Mouse (Mus musculus) forebrain, embryonic 14.5 days (tissue): Measurements from ENCODE around the gene Rptor. TPM values are rescaled to one million over a fixed set of nuclear protein-coding genes. Genes with fewer than 3 reads are reported as not detected.
A peak's percentile ranks its signal among the peaks of the same experiment; 100 is the strongest.

Experiments used
- ATAC-seq: fragments of 200-750 bp; cut with Nextera tagmentation; 2 replicates; pipeline ENCODE4 v1.8.0; 2017; ENCODE audit warnings: mild to moderate bottlenecking, moderate library complexity
- DNase-seq: peaks from one replicate; pipeline ENCODE4 v3.0.0-alpha.2; 2015; ENCODE audit warnings: low spot score
- H3K27ac ChIP-seq: fragments of 300-500 bp; sonication (generic); 2 replicates; pipeline ENCODE4 v1.5.1; 2014; ENCODE audit warnings: low read depth, mild to moderate bottlenecking, control low read depth, low read length, moderate library complexity
- H3K27me3 ChIP-seq: fragments of 300-500 bp; sonication (generic); replicated peaks from 2 replicates; pipeline ENCODE4 v1.6.1; 2014; ENCODE audit warnings: low read length, control low read depth, mixed read lengths; ENCODE audit not compliant: control insufficient read depth, insufficient read depth
- H3K36me3 ChIP-seq: fragments of 300-500 bp; sonication (generic); 2 replicates; pipeline ENCODE4 v1.6.1; 2014; ENCODE audit warnings: low read length, control low read depth; ENCODE audit not compliant: control insufficient read depth, insufficient read depth
- H3K4me1 ChIP-seq: fragments of 300-500 bp; sonication (generic); 2 replicates; pipeline ENCODE4 v1.6.1; 2014; ENCODE audit warnings: antibody characterized with exemption, low read length, control low read depth; ENCODE audit not compliant: control insufficient read depth, insufficient read depth
- H3K4me2 ChIP-seq: fragments of 300-500 bp; sonication (generic); 2 replicates; pipeline ENCODE4 v1.6.1; 2014; ENCODE audit warnings: mild to moderate bottlenecking, control low read depth, low read length
- H3K4me3 ChIP-seq: fragments of 300-500 bp; sonication (generic); 2 replicates; pipeline ENCODE4 v1.5.1; 2014; ENCODE audit warnings: low read depth, low read length, control low read depth
- H3K9ac ChIP-seq: fragments of 300-500 bp; sonication (generic); 2 replicates; pipeline ENCODE4 v1.6.1; 2014; ENCODE audit warnings: mild to moderate bottlenecking, low read length, control low read depth, moderate library complexity
- H3K9me3 ChIP-seq: fragments of 300-500 bp; sonication (generic); replicated peaks from 2 replicates; pipeline ENCODE4 v1.6.1; 2016; ENCODE audit warnings: low read length, control low read depth, mixed read lengths; ENCODE audit not compliant: control insufficient read depth
- WGBS: fragments of 180-500 bp; shearing (Covaris S2); extraction: QIAGEN DNeasy Blood & Tissue Kit; methylation state at CpG from one replicate; pipeline ENCODE4 v1.1.7; 2014; 5-methylcytosine and 5-hydroxymethylcytosine counted together
- polyA plus RNA-seq: library from polyadenylated mRNA; unstranded; fragments of >200 nt; fragmentation: Nextera tagmentation; extraction: Ambion mirVana; gene quantifications from 2 replicates; pipeline ENCODE4 v1.2.1, GENCODE M21; 2014

Gene Rptor
- polyA plus RNA-seq, 1 experiment from 2014 or later = 7.0 TPM

- WGBS = 71% methylated on average over 2 of the region's 2 CpGs
- H3K4me2 ChIP-seq = no peak overlapping the region
- DNase-seq (no peak), ATAC-seq (no peak)
- no peak overlapping the region for H3K9ac ChIP-seq
- no peaks in the 10 kb centered on the region for H3K36me3 ChIP-seq
- no peaks in the 10 kb centered on the region for H3K9me3 ChIP-seq
- peaks cover 17% of the 10 kb centered on the region for H3K4me1 ChIP-seq
- no peaks in the 10 kb centered on the region for H3K27me3 ChIP-seq
- no peak overlapping the region for H3K27ac ChIP-seq
- H3K4me3 ChIP-seq = no peak overlapping the region
Observed at GRCm38 (mm10) chr11:119735152-119735551, 132.4 kb downstream of the Rptor start.

GRCm38 (mm10) chr11:119738990-119739846 lies 136.5 kb downstream of the Rptor start:
- Histone ChIP-seq H3K9ac (no peak overlapping the region), H3K27ac (peak overlapping the region; percentile 74), H3K9me3 (no peaks in the 10 kb centered on the region), H3K27me3 (no peaks in the 10 kb centered on the region), H3K4me1 (peaks cover 17% of the 10 kb centered on the region), H3K4me2 (no peak overlapping the region), H3K36me3 (no peaks in the 10 kb centered on the region), H3K4me3 (no peak overlapping the region)
- ATAC-seq = peak; percentile 85
- DNase-seq = peak; percentile 83
- 18% methylated on average over 7 of the region's 7 CpGs for WGBS

DNA sequence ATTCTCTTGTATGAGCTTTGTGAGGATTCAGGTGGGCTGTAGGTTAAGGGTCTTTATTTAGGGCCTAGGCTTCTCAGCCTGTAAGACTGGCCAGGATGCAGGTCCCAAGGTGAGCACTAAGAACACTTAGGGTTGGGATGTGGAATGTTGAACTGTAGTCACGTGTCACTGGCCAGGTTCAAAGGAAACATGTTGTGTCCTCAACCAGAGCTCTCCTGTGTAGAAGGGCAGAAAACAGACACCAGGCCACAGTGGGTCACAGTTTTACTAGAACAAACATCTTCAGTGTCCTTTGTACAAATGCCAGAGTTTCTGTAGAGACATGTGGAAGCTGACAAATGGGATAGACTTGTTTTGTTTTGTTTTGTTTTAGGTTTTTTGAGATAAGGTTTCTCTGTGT lies 138.7 kb downstream of the Rptor start:
- no peak overlapping the region for H3K27ac ChIP-seq
- no peaks in the 10 kb centered on the region for H3K27me3 ChIP-seq
- DNase-seq (no peak), ATAC-seq (no peak)
- 88% methylated on average over 1 of the region's 1 CpGs for WGBS
- no peak overlapping the region for H3K9ac ChIP-seq
- H3K4me2 ChIP-seq = no peak overlapping the region
- H3K9me3 ChIP-seq = no peaks in the 10 kb centered on the region
- peaks cover 22% of the 10 kb centered on the region for H3K4me1 ChIP-seq
- no peak overlapping the region for H3K4me3 ChIP-seq
- H3K36me3 ChIP-seq = no peaks in the 10 kb centered on the region

DNA sequence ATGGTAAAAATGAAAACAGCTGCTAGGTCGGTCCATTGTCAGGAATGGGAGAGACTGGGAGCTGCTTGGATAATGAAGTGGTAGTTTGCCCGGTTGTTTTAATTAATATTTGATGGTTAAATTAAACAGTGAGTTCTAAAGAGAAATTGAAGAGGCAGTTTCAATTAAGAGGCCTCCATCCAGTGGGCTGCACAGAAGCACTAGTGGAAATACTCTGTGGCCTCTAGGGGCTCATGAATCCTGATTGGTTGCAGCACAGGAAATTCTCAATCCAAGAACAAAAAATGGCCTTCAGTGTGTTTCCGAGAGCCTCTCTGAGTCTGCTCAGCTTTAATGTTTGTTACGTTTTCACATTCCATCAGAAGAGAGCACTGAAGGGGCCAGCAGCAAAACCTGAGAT lies 141.7 kb downstream of the Rptor start:
- Histone ChIP-seq H3K9ac (no peak overlapping the region), H3K27ac (no peak overlapping the region), H3K4me2 (no peak overlapping the region), H3K27me3 (no peaks in the 10 kb centered on the region), H3K4me1 (peaks cover 9% of the 10 kb centered on the region), H3K36me3 (no peaks in the 10 kb centered on the region), H3K9me3 (no peaks in the 10 kb centered on the region), H3K4me3 (no peak overlapping the region)
- WGBS = 52% methylated on average over 4 of the region's 4 CpGs
- DNase-seq (peak; percentile 33), ATAC-seq (no peak)

GRCm38 (mm10) chr11:119745333-119745732 lies 142.6 kb downstream of the Rptor start:
- Histone ChIP-seq H3K9ac (no peak overlapping the region; the same call in 1 of the 2 replicates), H3K4me3 (no peak overlapping the region), H3K9me3 (no peaks in the 10 kb centered on the region), H3K27ac (peak overlapping the region; percentile 36; the same call in 1 of the 2 replicates), H3K27me3 (no peaks in the 10 kb centered on the region), H3K4me2 (no peak overlapping the region), H3K36me3 (no peaks in the 10 kb centered on the region), H3K4me1 (peaks cover 5% of the 10 kb centered on the region)
- 23% methylated on average over 7 of the region's 7 CpGs for WGBS
- DNase-seq (peak; percentile 63), ATAC-seq (no peak)

GRCm38 (mm10) chr11:119754459-119754858 lies 151.8 kb downstream of the Rptor start:
- Histone ChIP-seq H3K4me2 (no peak overlapping the region), H3K9me3 (no peaks in the 10 kb centered on the region), H3K9ac (no peak overlapping the region), H3K27me3 (no peaks in the 10 kb centered on the region), H3K4me1 (no peaks in the 10 kb centered on the region), H3K36me3 (0 out of 2 replicates have a peak, but pooled peaks cover 3% of the 10 kb centered on the region), H3K27ac (no peak overlapping the region), H3K4me3 (no peak overlapping the region)
- 90% methylated on average over 6 of the region's 6 CpGs for WGBS
- DNase-seq = no peak
- ATAC-seq = no peak

DNA sequence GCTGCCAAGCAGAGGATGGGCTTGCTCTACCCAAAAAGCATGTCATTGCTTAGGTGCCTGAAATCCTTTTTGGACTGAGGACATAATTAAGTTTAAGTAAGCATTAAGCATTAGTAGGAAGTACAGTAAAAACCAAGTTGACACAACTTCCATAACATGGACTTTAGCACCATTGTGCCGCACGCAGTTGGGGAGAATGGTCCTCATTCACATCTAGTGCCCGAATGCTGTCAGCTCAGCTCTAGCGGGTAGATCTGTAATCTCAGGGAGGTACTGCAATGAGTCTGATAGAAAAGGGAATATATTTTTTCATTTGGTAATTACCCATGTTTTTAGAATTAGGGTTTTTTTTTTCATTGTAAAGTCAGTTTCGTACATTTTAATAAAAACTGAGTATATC lies 155.5 kb downstream of the Rptor start:
- ATAC-seq (no peak), DNase-seq (no peak)
- 91% methylated on average over 5 of the region's 5 CpGs for WGBS
- Histone ChIP-seq H3K36me3 (0 out of 2 replicates have a peak, but pooled peaks cover 3% of the 10 kb centered on the region), H3K9ac (no peak overlapping the region), H3K4me3 (no peak overlapping the region), H3K27me3 (no peaks in the 10 kb centered on the region), H3K27ac (no peak overlapping the region), H3K9me3 (no peaks in the 10 kb centered on the region), H3K4me1 (no peaks in the 10 kb centered on the region), H3K4me2 (no peak overlapping the region)

DNA sequence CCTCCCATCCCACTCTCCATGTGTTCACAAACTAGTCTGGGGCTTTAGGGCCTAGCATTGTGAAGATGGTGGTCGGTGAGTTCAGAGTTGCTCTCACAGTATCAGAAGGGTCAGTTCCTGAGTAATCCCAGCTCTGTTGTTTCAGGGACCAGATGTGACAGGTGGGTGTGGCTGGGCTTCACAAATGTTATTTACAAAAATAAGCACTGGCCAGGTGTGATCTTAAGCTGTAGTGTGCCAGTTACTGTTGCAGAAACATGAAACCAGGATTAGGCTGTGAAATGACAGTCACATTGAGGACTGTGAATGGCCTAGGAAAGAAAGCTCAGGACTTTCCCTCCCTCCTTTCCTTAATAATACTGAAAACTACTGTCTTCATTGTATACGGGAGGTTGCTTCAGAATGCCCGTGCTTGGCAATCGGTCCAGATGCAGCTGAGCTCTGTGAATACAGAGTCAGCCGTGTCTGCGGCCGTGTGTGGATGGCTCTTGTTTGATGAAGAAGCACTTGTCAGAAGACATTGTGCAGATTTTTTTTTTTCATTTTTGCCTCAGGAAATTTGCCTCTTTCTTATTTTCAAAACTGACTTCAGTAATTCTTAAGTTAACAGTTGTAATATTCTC lies 156.1 kb downstream of the Rptor start:
- H3K9me3 ChIP-seq = no peaks in the 10 kb centered on the region
- 0 out of 2 replicates have a peak, but pooled peaks cover 3% of the 10 kb centered on the region for H3K36me3 ChIP-seq
- DNase-seq = no peak
- no peak overlapping the region for H3K9ac ChIP-seq
- no peak overlapping the region for H3K4me3 ChIP-seq
- H3K4me2 ChIP-seq = no peak overlapping the region
- H3K27ac ChIP-seq = no peak overlapping the region
- no peaks in the 10 kb centered on the region for H3K27me3 ChIP-seq
- 69% methylated on average over 7 of the region's 7 CpGs for WGBS
- ATAC-seq = no peak
- H3K4me1 ChIP-seq = no peaks in the 10 kb centered on the region

GRCm38 (mm10) chr11:119762911-119763310 lies 160.2 kb downstream of the Rptor start:
- Histone ChIP-seq H3K9ac (no peak overlapping the region), H3K4me2 (no peak overlapping the region), H3K27ac (no peak overlapping the region), H3K27me3 (no peaks in the 10 kb centered on the region), H3K4me1 (no peaks in the 10 kb centered on the region; the same call in none of the 2 replicates), H3K36me3 (no peaks in the 10 kb centered on the region), H3K4me3 (no peak overlapping the region), H3K9me3 (no peaks in the 10 kb centered on the region)
- no peak for DNase-seq
- ATAC-seq = no peak
- WGBS = 89% methylated on average over 9 of the region's 9 CpGs
